Mouse (Mus musculus): ENCODE results near the gene Spats1. TPM values are rescaled to one million over a fixed set of nuclear protein-coding genes. Genes with fewer than 3 reads are reported as not detected.
"Not testable (repeated sequence)": the region's sequence is repeated elsewhere in the genome, so short reads cannot be mapped to it uniquely, and the experiment has no call there.

Gene Spats1
- polyA plus RNA-seq, 1 experiment from 2014 or later = 0.86 TPM

DNA sequence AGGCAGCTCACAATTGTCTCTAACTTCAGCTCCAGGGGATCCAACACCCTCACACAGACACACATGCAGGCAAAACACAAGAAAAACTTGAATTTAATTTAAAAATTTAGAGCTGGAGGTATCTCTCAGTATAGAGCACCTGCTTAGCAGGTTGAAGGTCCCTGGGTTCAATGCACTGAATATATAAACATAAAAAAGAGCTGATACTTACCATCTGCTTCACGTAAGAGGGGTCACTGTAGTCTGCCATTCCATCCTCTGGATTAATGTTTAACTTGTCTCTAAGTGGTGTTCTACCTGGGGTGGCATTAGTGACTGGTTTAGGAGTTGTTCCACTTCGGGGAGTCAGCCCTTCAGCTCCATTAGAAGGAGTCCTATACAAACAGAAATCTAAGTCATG, 63.6 kb downstream of the Spats1 start:
- not testable (repeated sequence) for ATAC-seq (replicated peaks; ENCODE audit: insufficient number of reproducible peaks, low FRiP score, low TSS enrichment); H3K9ac ChIP-seq (ENCODE audit: low read depth, low read length); H3K4me3 ChIP-seq (ENCODE audit: low read depth, low read length); H3K4me1 ChIP-seq (ENCODE audit: control insufficient read depth, insufficient read depth, low read length); H3K4me2 ChIP-seq; H3K27ac ChIP-seq (ENCODE audit: low read depth, low read length); H3K27me3 ChIP-seq (ENCODE audit: control insufficient read depth, insufficient read depth, low read length); H3K9me3 ChIP-seq (replicated peaks; ENCODE audit: control insufficient read depth, low read length)
- 86% methylated on average over 2 of the region's 2 CpGs for WGBS (ENCODE audit: insufficient replicate concordance)
- peaks cover 44% of the 10 kb centered on the region for H3K36me3 ChIP-seq (ENCODE audit: control insufficient read depth, insufficient read depth, low read length)

DNA sequence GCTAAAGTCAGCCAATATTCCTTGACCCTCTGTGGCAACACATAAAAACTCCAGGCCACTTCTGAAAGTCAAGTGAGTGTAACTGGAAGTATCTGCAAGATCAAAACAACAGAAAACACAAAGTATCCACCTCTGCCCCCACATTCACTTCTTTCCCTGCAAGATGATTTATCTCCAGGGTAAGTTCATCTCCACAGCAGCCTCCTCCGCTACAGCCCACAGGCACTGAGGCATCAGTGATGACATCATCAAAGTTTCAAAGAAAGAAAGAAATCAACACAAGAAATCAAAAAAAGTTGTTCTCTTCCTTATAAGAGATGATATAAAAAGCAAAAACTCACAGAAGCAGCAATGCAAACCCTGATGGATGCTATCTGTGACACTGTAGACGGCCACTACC, 66.5 kb downstream of the Spats1 start:
- H3K27ac ChIP-seq (ENCODE audit: low read depth, low read length) = no peak overlapping the region
- no peaks in the 10 kb centered on the region for H3K9me3 ChIP-seq (replicated peaks; ENCODE audit: control insufficient read depth, low read length)
- no peak overlapping the region for H3K9ac ChIP-seq (ENCODE audit: low read depth, low read length)
- no peaks in the 10 kb centered on the region for H3K4me1 ChIP-seq (ENCODE audit: control insufficient read depth, insufficient read depth, low read length)
- H3K4me3 ChIP-seq (ENCODE audit: low read depth, low read length) = no peak overlapping the region
- WGBS (ENCODE audit: insufficient replicate concordance) = 97% methylated on average over 2 of the region's 2 CpGs
- no peak overlapping the region for H3K4me2 ChIP-seq
- peaks cover 34% of the 10 kb centered on the region for H3K36me3 ChIP-seq (ENCODE audit: control insufficient read depth, insufficient read depth, low read length)
- ATAC-seq (replicated peaks; ENCODE audit: insufficient number of reproducible peaks, low FRiP score, low TSS enrichment) = no peak
- no peaks in the 10 kb centered on the region for H3K27me3 ChIP-seq (ENCODE audit: control insufficient read depth, insufficient read depth, low read length)

DNA sequence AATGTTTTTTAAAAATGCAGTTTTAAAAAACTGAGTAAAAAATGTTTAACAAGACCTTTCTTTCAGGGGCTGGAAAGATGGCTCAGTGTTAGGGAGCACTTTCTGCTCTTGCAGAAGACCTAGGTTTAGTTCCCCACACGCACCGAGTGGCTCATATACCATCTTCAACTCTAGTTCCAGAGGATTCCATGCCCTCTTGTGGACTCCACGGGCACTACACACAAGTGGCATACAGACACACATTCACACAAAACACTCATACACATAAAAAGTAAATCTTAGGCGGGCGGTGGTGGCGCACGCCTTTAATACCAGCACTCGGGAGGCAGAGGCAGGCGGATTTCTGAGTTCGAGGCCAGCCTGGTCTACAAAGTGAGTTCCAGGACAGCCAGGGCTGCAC, 68.9 kb downstream of the Spats1 start:
- no peak overlapping the region for H3K9ac ChIP-seq (ENCODE audit: low read depth, low read length)
- no peak overlapping the region for H3K27ac ChIP-seq (ENCODE audit: low read depth, low read length)
- peaks cover 25% of the 10 kb centered on the region for H3K36me3 ChIP-seq (ENCODE audit: control insufficient read depth, insufficient read depth, low read length)

DNA sequence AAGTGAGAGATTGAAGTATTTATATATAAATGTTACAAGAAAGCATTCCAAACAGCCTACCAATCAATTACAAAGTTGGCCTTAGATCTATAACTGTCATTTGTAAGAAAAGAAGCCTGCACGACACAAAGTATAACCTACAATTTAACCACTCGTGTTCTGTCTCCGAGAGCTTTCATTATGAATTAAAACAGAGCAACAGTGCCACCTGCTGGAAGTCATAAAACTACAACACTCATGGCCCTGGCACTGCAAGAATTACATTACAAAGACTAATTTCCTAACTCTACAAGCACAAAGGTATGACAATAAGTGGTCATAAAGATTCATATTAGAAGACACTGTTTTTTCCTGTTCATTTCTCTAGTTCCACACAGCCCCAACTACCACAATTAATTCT, 72.0 kb downstream of the Spats1 start:
- no peaks in the 10 kb centered on the region for H3K9me3 ChIP-seq (replicated peaks; ENCODE audit: control insufficient read depth, low read length)
- no peak overlapping the region for H3K4me2 ChIP-seq
- ATAC-seq (replicated peaks; ENCODE audit: insufficient number of reproducible peaks, low FRiP score, low TSS enrichment) = no peak
- no peak overlapping the region for H3K27ac ChIP-seq (ENCODE audit: low read depth, low read length)
- H3K27me3 ChIP-seq (ENCODE audit: control insufficient read depth, insufficient read depth, low read length) = no peaks in the 10 kb centered on the region
- no peak overlapping the region for H3K4me3 ChIP-seq (ENCODE audit: low read depth, low read length)
- H3K4me1 ChIP-seq (ENCODE audit: control insufficient read depth, insufficient read depth, low read length) = peaks cover 14% of the 10 kb centered on the region
- no peak overlapping the region for H3K9ac ChIP-seq (ENCODE audit: low read depth, low read length)
- 25% methylated on average over 3 of the region's 3 CpGs for WGBS (ENCODE audit: insufficient replicate concordance)
- peaks cover 9% of the 10 kb centered on the region for H3K36me3 ChIP-seq (ENCODE audit: control insufficient read depth, insufficient read depth, low read length)

More for the DNA sequence above, 68.9 kb downstream of the Spats1 start:
- no peaks in the 10 kb centered on the region for H3K9me3 ChIP-seq (replicated peaks; ENCODE audit: control insufficient read depth, low read length)
- H3K4me1 ChIP-seq (ENCODE audit: control insufficient read depth, insufficient read depth, low read length) = no peaks in the 10 kb centered on the region
- H3K27me3 ChIP-seq (ENCODE audit: control insufficient read depth, insufficient read depth, low read length) = no peaks in the 10 kb centered on the region
- no peak for ATAC-seq (replicated peaks; ENCODE audit: insufficient number of reproducible peaks, low FRiP score, low TSS enrichment)
- no peak overlapping the region for H3K4me2 ChIP-seq
- H3K4me3 ChIP-seq (ENCODE audit: low read depth, low read length) = no peak overlapping the region
- WGBS (ENCODE audit: insufficient replicate concordance) = 94% methylated on average over 10 of the region's 10 CpGs

DNA sequence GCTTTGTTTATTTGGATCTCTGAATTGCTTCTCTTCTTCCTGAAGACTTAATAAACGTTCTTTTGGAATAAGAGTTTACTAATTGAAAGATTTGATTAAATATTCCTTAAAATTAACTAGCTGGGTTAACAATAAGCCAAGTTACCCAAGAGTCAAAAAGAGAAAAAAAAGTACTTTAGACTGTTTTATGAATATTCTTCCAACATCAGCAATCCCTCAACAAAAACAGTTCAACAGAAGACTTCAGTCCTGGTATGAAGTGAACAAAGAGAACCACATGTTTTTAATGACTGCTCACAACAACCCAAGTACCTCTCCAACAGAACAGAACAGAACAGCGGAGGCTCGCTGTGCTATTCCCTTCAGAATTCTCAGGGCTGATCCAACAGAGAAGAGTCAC, 72.6 kb downstream of the Spats1 start:
- Histone ChIP-seq H3K9me3 (replicated peaks; ENCODE audit: control insufficient read depth, low read length) (no peaks in the 10 kb centered on the region), H3K4me1 (ENCODE audit: control insufficient read depth, insufficient read depth, low read length) (peaks cover 14% of the 10 kb centered on the region), H3K9ac (ENCODE audit: low read depth, low read length) (no peak overlapping the region), H3K36me3 (ENCODE audit: control insufficient read depth, insufficient read depth, low read length) (peaks cover 8% of the 10 kb centered on the region), H3K4me2 (no peak overlapping the region), H3K4me3 (ENCODE audit: low read depth, low read length) (no peak overlapping the region), H3K27me3 (ENCODE audit: control insufficient read depth, insufficient read depth, low read length) (no peaks in the 10 kb centered on the region), H3K27ac (ENCODE audit: low read depth, low read length) (no peak overlapping the region)
- ATAC-seq (replicated peaks; ENCODE audit: insufficient number of reproducible peaks, low FRiP score, low TSS enrichment) = no peak
- 69% methylated on average over 3 of the region's 3 CpGs for WGBS (ENCODE audit: insufficient replicate concordance)

DNA sequence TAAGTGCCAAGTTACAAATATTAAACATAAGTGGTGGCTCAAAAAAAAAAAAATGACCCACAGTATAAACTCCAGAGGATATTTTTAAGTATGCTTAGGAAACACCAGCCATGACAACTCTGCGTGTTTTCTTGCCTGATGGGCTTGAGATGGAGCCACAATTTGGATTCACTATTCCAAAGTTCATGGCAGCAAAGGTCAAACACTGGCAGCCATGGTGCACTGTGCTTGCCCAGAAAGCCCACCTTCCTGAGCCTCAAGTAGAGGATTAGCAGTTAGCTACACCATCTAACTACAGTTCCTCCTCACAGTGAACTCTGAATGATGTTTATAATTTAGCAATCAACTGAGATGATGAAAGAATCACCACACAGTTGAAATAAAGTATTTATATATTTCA, 73.1 kb downstream of the Spats1 start:
- ATAC-seq (replicated peaks; ENCODE audit: insufficient number of reproducible peaks, low FRiP score, low TSS enrichment) = no peak
- H3K9me3 ChIP-seq (replicated peaks; ENCODE audit: control insufficient read depth, low read length) = no peaks in the 10 kb centered on the region
- peaks cover 14% of the 10 kb centered on the region for H3K4me1 ChIP-seq (ENCODE audit: control insufficient read depth, insufficient read depth, low read length)

DNA sequence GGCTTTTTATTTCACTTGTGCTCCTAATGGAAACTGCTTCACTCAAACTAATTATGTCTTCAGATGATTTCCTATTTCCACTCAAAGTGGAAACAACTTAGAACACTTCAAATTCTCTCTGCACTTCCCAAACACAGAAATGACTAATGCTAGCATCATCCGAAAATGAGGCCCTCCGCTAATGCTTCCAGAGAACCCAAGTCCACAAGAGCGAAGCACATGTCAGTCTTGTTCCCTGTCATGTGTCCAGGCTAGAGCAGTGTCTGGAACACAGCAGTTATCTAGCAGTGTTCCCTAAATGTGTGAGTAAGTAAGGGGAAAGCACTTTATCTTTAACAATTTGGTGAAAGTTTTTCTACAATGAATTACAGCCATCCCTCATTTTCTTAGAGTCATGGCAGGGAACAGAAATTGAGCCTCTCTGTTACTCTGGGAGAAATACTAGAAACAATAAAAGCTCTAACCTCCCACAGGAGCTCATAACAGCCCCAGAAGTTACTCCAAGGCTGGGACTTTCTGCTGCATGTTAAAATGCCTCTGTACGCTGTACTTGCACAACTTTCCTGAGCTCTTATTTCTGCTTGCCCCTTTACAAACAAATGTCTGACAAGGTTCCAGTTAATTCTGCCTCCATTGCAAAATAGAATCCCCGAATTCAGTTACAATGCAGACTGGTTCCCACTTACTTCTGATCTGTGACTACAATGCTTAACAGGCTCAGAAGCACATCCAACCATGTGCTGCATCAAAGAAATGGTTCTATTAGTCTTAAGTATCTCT, 73.9 kb downstream of the Spats1 start:
- WGBS (ENCODE audit: insufficient replicate concordance) = 84% methylated on average over 5 of the region's 5 CpGs
- ATAC-seq (replicated peaks; ENCODE audit: insufficient number of reproducible peaks, low FRiP score, low TSS enrichment) = no peak
- H3K27ac ChIP-seq (ENCODE audit: low read depth, low read length) = no peak overlapping the region
- no peak overlapping the region for H3K9ac ChIP-seq (ENCODE audit: low read depth, low read length)
- H3K4me3 ChIP-seq (ENCODE audit: low read depth, low read length) = no peak overlapping the region
- H3K36me3 ChIP-seq (ENCODE audit: control insufficient read depth, insufficient read depth, low read length) = no peaks in the 10 kb centered on the region; the same call in 1 of the 2 replicates
- H3K4me2 ChIP-seq = no peak overlapping the region
- no peaks in the 10 kb centered on the region for H3K9me3 ChIP-seq (replicated peaks; ENCODE audit: control insufficient read depth, low read length)
- peaks cover 14% of the 10 kb centered on the region for H3K4me1 ChIP-seq (ENCODE audit: control insufficient read depth, insufficient read depth, low read length)
- H3K27me3 ChIP-seq (ENCODE audit: control insufficient read depth, insufficient read depth, low read length) = no peaks in the 10 kb centered on the region

More for the DNA sequence above, 73.1 kb downstream of the Spats1 start:
- no peak overlapping the region for H3K4me2 ChIP-seq
- no peak overlapping the region for H3K27ac ChIP-seq (ENCODE audit: low read depth, low read length)
- H3K4me3 ChIP-seq (ENCODE audit: low read depth, low read length) = no peak overlapping the region
- H3K36me3 ChIP-seq (ENCODE audit: control insufficient read depth, insufficient read depth, low read length) = peaks cover 3% of the 10 kb centered on the region; the same call in 1 of the 2 replicates
- H3K27me3 ChIP-seq (ENCODE audit: control insufficient read depth, insufficient read depth, low read length) = no peaks in the 10 kb centered on the region
- 95% methylated on average over 1 of the region's 1 CpGs for WGBS (ENCODE audit: insufficient replicate concordance)
- no peak overlapping the region for H3K9ac ChIP-seq (ENCODE audit: low read depth, low read length)

DNA sequence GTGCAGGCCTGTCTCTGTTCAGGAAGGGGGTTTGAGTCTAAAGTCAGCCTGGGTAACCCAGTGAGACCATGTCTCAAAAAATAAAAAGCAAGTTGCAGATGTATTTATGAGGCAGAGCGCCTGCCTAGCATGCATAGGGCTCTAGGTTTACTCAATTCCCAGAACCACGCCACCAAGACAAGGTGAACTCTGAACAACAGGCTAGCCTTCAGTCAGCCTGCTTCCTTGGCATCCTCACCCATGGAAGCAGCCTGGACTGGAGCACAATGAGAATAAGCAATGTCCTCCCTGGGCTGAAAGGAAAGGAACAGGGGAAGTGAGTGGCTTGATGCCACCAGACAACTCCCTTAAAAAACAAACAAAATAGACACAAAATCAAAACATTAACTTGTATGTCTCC, 77.2 kb downstream of the Spats1 start:
- H3K27me3 ChIP-seq (ENCODE audit: control insufficient read depth, insufficient read depth, low read length) = no peaks in the 10 kb centered on the region
- peaks cover 2% of the 10 kb centered on the region for H3K36me3 ChIP-seq (ENCODE audit: control insufficient read depth, insufficient read depth, low read length)
- no peak for ATAC-seq (replicated peaks; ENCODE audit: insufficient number of reproducible peaks, low FRiP score, low TSS enrichment)
- H3K9ac ChIP-seq (ENCODE audit: low read depth, low read length) = no peak overlapping the region
- no peaks in the 10 kb centered on the region for H3K9me3 ChIP-seq (replicated peaks; ENCODE audit: control insufficient read depth, low read length)
- WGBS (ENCODE audit: insufficient replicate concordance) = 90% methylated on average over 2 of the region's 2 CpGs
- no peak overlapping the region for H3K4me3 ChIP-seq (ENCODE audit: low read depth, low read length)
- H3K4me2 ChIP-seq = no peak overlapping the region
- peaks cover 14% of the 10 kb centered on the region for H3K4me1 ChIP-seq (ENCODE audit: control insufficient read depth, insufficient read depth, low read length)
- no peak overlapping the region for H3K27ac ChIP-seq (ENCODE audit: low read depth, low read length)

DNA sequence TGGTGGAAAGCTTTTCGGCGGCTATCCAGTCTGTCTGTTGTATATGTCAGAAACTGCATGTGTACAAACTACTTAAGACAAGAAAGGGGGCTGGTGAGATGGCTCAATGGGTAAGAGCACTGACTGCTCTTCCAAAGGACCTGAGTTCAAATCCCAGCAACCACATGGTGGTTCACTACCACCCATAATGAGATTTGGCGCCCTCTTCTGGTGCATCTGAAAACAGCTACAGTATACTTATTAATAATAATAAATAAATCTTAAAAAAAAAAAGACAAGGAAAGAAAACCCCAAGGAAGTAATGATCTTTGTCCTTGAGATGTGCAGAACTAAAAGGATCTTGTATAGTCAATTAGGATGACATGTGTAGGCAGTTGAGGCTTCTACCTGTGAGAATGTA, 77.7 kb downstream of the Spats1 start:
- 74% methylated on average over 3 of the region's 3 CpGs for WGBS (ENCODE audit: insufficient replicate concordance)
- no peak for ATAC-seq (replicated peaks; ENCODE audit: insufficient number of reproducible peaks, low FRiP score, low TSS enrichment)
- no peaks in the 10 kb centered on the region for H3K9me3 ChIP-seq (replicated peaks; ENCODE audit: control insufficient read depth, low read length)
- H3K36me3 ChIP-seq (ENCODE audit: control insufficient read depth, insufficient read depth, low read length) = peaks cover 2% of the 10 kb centered on the region
- no peak overlapping the region for H3K27ac ChIP-seq (ENCODE audit: low read depth, low read length)
- H3K4me3 ChIP-seq (ENCODE audit: low read depth, low read length) = no peak overlapping the region
- no peak overlapping the region for H3K4me2 ChIP-seq
- no peaks in the 10 kb centered on the region for H3K27me3 ChIP-seq (ENCODE audit: control insufficient read depth, insufficient read depth, low read length)
- H3K4me1 ChIP-seq (ENCODE audit: control insufficient read depth, insufficient read depth, low read length) = peaks cover 14% of the 10 kb centered on the region
- no peak overlapping the region for H3K9ac ChIP-seq (ENCODE audit: low read depth, low read length)
